Mouse (Mus musculus) yolk sac, embryonic 10.5 days (tissue): ENCODE measurements around the gene Zfand4.
"Not testable (repeated sequence)": the region's sequence is repeated elsewhere in the genome, so short reads cannot be mapped to it uniquely, and the experiment has no call there.

Experiments used
- DNase-seq: peaks from one replicate; pipeline ENCODE4 v3.0.0-alpha.2; 2017; ENCODE audit warnings: low spot score

The Zfand4 gene

DNA sequence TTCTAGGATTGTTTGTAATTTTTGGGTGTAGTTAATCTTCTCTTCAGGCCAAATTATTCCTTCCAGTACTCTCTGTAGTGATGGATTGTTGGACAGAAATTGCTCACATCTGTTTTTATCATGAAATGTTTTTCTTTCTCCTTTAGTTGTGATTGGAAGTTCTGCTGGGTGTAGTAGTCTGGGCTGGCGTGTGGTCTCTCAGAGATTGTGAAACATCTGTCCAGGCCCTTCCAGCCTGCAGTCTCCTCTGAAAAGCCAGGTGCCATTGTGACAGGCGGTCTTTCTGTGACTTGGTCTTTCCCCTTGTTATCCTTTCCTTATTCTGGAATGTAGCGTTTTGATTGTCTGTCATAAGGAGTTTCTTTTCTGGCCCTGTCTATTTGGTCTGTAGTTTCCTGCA lies 55.2 kb downstream of the Zfand4 start:
- DNase-seq = no peak

DNA sequence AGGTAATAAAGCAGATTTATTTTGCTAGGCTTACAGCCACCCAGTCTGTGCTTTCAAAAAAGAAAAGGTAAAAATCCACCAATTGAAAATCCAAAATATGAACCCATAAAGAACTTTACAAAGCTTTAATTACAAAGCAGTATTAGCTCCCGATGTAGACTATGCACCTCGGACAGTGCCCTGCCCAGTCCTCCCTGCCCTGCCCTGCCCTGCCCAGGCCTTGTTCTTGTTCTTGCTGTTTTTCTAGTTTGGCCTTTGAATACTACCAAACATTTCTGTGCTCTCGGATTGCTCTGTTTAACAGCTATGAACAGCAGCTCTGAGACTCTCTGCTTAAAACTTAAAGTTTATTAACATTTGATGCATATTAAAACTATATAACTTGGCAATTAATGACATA lies 62.6 kb downstream of the Zfand4 start:
- DNase-seq = no peak

DNA sequence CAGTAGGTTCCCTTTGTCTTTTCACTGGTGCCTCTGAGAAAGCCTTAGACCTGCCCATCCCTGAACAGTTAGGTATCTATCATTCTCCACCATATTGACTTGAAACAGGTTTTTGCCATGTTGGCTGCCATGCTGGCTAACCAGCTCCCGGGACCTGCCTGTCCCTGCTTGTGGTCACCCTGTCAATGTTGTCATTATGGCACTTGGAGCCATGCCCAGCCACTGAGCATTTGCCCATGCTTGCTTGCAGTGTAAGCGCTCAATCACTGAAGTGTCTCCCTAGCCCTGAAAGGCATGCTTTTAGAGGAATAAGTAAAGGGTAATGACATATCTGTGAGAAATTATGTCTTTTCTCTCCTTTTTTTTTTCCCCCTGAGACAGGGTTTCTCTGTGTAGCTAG lies 67.4 kb downstream of the Zfand4 start:
- no peak for DNase-seq

DNA sequence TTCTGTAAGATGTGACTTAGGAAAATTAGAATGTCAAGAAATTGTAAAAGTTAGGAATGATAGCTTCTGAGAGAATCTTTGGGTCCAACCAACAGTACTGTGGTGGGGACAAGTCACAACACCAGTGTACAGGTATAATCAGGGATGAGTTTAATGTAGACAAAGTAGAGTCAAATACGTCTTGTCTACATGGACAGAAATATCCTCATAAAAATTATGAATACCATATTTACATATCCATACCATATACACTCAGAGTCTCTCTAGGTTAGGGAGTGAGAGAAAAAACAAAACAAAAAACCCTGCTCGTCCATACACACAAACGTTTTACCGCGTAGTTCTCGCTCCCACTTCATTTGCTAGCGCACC lies 73.4 kb downstream of the Zfand4 start:
- no peak for DNase-seq

DNA sequence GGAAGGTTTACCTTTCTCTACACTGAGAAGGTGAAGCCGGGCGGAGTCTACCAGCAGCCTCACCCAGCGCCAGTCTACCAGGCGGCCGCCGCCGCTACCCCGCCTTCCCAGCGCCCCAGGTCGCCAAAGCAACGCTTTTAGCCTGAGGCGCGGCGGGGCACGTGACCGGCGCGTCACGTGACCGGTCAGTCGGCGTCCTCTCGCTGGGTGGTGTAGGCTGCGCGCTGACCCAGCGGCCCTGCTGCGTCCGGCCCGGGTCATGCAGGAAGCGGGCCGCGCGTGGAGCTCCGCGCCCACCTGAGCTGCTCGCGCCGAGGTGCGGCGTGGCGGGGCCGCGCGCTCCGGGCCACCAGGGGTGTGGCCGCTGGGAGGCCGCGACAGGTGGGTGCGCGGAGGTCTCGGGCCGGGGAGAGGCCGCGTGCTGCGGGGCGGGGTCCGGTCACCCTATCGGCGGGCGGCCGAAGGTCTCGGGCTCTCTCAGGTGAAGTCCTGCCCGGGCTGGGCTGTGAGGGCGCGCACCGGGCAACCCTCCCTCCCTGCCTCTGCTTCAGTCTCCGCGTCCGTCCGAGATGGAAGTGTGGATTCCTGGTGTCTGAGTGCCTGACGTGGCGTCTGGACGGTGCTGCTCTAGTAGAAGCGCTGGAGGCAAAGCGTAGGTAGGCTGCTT lies 73.9 kb downstream of the Zfand4 start, which contains the start of gene March8:
Gene March8 (plus strand): TSS at position 190 of the 667 bp plus-strand sequence.
- DNase-seq = peak; percentile 92

DNA sequence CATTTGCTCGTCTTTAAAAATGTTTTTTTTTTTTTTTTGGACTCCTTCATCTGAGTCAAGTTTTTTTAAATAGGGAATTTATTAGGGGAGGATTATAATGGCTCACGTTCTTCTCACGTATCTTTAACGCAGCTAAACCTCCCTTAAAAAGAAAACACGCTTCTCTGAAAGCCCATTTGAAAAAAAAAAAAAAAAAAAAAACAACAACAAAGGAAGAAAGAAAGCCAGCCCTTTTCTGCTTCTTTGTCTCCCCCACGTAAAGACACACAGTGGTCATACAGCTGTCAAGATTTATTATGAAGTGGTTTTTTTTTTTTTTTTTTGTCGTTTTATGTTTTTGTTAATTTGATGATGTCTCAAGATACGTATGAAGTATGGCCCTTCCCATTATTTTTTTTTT lies 74.5 kb downstream of the Zfand4 start:
- DNase-seq = no peak

DNA sequence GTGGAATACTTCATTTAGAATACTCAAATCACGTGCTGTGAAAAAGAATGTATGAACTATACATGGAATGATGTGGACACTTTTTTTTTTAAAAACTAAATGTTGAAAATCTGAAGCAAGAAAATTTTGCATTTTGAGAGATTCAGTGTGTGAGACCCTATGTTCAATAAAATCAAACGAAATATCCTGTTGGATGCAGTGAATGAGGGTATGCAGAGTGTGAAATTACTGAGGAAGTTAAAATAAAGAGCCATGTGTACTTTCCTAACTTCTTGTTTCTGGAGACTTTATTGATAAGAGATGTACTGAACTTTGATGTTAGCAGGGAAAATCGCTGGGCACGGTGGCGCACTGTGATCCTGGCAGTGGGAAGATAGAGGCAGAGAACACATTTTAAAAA lies 75.1 kb downstream of the Zfand4 start:
- DNase-seq = no peak

DNA sequence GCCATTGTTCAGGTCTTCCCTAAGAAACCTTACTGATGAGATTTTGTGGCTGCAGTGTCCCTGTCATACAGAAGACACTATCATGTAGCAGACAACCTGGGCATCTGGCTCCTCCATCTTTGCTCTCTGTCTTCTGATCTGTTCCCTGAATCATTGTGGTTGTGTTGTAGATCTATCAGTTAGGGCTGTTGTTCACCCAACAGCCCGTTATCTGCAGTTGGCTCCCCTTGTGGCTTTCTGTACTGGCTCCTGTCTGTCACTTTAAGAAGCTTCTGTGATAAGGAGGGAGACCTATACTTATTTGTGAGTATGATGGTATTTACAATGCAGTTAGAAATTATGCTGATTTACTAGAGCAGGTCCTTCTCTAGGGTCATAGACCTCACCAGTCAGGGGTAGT lies 76.5 kb downstream of the Zfand4 start:
- no peak for DNase-seq

DNA sequence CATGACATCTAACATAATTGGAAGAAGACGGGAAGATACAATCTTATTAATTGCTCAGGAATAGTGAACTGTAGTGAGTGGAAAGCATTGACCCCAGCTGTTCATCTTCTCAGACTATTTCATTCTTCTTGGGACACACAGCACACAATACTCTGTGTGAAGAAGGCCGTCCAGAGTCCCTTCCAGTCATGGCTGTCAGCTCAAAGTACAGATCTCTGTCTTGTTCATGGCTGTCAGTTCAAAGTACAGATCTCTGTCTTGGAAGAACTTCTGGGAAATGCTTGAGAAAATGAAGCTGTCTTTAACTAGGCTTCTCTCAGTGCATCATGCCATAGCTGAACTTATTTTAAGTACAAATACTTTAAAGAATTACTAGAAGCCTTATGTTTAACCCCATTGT lies 83.9 kb downstream of the Zfand4 start:
- peak; percentile 53 for DNase-seq

DNA sequence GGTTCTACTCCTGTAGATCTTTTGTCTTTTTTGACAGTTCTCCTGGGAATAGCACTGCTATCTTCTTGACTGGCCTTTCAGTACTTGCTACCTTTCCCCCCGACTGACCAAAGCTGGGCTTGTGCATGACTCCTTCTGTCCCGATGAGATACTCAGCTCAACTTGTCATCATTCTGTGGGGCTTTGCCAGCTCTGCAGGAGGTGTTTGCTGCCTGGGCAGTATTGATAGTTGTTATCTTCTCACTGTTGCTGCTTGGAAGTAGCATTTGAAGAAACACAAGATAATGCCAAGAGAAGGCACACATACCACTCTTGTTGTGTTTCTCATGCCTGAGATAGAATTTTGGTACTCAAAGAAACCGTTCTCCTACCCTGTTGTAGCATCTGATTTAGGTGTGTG lies 86.0 kb downstream of the Zfand4 start:
- DNase-seq = no peak

DNA sequence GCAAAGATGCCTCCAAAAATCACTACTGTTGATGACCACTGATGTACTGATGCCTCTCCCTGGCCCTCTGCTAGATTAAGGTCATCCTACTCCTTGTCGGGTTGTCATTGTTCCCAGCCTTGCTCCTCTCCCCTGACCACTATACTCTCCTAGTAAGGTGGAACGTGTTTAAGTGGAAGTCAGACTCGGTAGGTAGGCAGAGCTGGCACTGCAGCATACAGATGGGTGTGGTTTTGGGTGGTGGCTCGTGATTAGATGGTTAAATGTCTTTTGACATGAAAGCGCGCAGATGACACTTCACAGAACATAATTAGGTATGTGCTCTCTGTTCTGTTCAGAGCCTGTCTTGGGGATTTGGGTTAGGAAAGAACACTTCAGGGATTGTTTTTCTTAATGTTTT lies 86.6 kb downstream of the Zfand4 start:
- DNase-seq = no peak

DNA sequence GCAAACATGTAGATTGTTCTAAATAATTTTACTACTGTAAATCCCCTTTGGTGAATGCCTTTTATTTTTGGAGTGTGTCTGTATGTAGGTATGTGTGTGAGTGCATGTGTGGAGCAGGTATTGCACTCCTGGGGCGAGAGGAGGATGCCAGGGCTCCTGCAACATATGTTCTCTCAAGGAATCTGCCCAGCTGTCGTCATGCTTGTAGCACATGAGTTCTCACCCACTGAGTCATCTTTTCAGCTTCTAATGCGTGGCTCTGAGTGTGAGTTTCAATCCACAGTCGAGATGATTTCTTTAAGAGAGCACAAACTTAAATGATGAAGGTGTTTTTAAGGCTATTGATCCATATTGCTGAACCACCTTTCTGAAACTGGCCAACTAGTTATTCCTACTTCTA lies 87.5 kb downstream of the Zfand4 start:
- DNase-seq = no peak

DNA sequence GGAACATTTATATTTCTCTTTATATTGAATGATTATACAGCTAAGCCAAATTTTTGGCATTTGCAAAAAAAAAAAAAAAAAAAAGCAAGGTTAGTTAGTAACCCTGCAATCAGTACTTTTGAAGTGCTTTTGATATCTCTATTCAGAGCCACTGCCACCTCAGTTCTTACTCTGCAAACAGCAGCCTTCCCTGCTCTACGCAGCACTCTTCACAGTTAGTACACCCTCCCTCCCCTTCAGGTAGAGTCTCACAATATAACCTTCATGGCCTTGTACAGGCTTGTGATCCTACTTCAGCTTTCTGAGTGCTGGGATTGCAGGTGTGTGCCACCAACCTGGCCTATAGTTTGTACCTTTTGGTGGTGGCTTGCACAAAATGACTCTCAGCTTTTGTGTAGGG lies 89.4 kb downstream of the Zfand4 start:
- DNase-seq = no peak

DNA sequence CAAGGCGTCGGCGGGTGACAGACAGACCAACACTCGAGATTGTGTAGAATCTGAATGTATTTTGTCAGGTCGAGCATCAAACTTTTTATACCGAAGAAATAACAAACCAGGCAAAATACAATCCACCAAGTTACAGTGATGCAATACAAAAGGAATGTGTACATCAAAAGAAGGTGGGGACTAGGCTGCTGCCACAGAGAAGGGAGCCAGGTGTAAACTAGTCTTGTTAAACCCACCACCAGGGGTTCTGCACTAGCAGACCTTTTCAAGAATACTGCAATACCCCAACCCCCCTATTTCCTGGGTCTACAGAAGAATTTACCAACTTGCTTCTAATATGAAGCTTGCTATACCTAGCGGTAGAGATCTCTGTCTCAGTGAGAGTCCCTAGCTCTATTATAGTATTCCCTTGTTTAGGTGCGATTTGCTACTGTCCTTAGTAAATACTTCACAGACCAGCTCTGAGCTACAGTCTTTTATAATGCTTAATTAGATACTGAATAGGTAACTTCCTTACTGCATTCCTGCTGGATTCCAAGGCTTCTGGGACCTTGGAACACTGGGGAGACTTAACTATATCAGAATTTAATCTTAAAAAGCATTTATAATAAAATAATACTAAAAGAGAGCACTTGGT lies 92.4 kb downstream of the Zfand4 start:
- not testable (repeated sequence) for DNase-seq

DNA sequence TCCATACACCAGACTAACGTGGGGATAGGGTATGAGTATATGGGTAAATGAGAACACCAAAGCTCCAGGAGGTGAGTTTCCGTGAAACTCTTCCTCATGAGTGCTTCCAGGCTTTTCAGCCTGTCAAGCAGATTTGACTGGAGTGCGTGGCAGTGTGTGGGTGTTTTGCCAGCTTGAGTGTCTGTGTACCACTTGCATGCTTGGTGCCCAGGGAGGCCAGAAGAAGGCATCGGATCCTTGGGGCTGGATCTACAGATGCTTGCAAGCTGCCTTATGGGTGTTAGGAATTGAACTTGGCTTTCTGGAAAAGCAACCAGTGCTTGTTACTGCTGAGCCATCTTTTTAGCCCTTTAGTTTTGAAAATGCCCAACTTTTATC lies 92.9 kb downstream of the Zfand4 start:
- DNase-seq = no peak

DNA sequence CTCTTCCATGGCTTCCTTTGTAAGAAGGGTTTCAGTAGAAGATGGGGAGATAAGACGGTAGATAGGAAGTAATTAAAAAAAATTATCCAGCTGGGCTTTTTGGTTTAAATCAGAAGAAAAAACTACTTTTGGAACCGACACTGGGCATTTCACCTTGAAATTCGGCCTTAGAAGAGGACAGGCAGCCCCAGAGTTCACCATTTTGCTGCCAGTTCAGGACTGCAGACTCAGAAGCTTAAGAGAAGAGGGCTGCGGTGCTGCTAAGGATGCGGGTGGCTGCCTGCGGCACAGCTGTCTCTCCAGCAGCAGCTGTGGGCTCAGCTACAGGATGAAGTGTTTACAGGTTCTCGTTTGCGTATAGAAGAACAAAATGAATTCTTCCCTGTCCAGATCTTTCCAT lies 94.0 kb downstream of the Zfand4 start:
- no peak for DNase-seq

DNA sequence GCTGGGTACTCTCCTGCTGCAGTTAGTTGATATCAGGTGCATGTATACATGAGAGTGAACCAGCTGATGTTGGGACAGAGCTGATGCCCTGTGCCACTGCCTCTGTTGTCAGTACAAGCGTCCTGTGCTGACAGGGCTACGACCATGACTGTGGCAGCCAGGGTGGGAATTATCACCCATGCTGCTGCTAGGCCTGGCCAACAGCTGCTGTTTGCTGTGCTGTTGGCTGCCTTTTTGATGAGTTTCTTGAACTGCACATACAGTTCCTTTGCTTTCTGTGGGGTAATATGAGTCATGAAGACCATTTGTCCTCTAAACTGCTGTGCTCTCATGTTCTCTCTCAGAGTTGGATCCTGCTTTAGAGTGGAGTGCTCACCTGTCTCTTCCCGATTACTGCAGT lies 95.2 kb downstream of the Zfand4 start:
- no peak for DNase-seq

DNA sequence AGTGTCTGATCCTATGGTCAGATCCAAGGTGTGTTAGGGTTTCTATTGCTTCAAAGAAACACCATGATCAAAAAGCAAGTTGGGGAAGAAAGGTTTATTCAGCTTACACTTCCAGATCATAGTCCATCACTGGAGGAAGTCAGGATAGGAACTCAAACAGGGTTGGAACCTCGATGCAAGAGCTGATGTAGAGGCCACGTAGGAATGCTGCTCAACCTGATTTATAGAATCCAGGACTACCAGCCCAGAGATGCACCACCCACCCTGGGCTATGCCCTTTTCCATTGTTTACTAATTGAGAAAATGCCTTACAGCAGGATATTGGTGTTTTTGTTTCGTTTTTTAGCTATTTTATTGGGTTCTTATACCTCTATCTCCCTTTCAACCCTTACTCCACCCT lies 97.4 kb downstream of the Zfand4 start:
- no peak for DNase-seq

DNA sequence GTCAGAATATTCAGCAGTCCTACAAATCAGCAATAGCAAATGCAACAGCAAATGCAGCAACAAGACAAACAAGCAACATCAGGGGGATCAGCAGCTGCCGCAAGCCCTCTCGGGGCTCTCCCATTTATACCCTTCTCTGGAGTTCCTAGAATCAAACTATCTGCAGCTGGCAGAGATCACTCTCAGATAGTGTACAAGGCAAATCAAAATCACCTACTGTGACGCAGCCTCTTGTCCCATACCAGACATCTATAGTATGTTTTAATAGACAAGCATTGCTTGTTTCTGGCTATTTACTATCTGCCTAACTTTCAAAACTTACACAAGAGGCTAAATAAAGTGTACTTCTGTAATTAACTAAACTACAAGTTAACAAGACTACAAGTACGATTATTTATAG lies 98.0 kb downstream of the Zfand4 start:
- no peak for DNase-seq

DNA sequence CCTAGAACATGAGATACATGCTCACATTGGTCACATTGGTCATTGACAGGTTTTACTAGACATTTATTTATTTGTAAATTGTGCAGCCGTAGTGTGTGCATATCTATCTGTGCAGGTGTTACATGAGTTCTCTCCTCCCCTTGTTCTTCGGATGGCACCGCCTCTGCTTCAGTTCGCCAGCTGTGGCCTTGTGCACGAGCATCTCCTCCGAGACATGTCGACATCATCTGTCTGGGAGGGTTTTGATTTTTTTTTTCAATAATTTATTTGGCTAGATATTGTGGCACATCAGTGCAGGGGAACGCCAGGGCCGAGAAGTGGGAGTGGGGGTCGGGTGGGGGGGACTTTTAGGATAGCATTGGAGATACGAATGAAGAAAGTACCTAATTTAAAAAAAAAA lies 103.9 kb downstream of the Zfand4 start:
- DNase-seq = no peak

DNA sequence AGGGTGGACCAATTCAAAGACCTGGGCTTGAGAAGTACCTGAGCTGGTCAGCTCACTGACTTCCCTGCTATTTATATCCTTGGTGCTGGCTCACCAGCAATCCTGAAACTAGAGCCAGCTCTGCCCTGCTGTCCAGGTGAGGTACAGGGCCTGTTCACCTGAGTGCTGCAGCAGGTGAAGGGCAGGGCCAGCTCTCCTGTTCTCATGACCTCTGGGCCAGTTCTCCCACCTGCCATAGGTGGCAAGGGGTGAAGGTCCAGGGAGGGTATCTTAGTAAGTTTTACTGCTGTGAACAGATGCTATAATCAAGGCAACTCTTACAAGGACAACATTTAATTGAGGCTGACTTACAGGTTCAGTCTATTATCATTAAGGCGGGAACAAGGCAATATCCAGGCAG lies 105.8 kb downstream of the Zfand4 start:
- no peak for DNase-seq

DNA sequence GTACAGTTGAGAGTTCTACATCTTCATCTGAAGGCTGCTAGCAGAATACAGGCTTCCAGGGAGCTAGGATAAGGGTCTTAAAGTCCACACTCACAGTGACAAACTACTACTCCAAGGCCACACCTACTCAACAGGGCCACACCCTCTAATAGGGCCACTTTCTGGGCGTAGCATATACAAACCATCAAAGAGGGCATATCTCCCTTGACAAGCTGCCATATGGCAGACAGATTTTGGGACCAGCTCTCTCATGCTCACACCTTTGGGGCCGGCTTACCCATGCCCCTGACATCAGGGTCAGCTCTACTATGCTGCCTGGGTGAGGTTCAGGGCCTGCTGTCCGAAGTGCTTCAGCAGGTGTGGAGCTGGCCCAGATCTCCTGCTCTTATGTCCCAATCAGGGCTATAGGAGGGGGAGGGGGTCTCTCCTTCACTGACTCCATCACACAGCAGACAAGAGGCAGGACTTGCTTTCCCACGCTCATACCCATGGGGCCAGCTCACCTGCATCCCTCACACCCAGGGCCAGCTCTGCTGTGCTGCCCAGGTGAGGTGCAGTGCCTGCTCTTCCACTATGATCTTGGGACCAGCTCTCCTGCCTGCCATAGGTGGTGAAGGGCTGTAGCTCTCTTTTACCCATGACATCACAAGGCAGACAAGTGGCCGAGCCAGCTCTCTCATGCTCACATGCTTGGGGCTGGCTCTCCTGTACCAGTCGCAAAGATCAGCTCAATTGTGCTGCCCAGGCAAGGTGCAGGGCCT lies 106.4 kb downstream of the Zfand4 start:
- DNase-seq = no peak

DNA sequence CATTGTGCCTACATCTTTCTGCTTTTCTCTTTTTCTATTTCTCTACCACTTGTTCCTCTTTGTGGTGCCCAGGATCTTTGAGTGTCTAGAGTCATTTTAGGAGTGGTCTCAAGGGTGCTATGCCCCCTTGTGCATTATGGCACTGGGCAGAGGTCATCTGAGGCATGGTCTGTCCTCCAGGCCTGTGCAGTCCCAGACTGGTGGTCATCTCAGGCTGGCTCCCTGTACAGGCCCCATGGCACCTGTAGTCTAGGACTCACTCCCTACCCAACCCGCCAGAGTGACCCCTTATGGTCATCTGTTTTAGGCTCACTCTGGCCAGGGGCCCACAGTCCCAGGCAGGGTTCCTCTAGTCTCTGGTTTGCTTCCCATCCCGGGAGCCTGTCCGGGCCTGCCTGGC lies 107.5 kb downstream of the Zfand4 start:
- no peak for DNase-seq

DNA sequence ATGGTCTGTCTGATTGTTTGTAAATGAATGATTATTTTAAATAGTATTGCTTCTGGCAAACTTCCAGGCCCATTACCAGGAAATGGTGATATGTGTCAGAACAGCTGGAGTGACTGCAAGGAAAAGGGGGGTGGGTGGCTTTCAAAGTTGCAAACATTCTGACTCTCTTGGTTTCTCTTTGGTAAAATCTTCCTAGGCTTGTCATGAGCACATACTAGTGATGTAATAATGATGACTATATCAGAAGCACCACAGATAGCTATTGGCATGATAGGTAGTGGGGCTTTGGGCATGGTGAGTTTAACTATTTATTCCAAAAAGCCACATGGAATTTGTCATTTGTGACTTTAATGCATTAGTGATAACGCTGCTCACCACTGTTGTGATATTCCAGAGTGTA lies 110.1 kb downstream of the Zfand4 start:
- DNase-seq = no peak
